Mouse (Mus musculus) adrenal gland, postnatal 36 days (tissue): Measurements from ENCODE around the gene Map1b. TPM values are rescaled to one million over a fixed set of nuclear protein-coding genes. Genes with fewer than 3 reads are reported as not detected.
A peak's percentile ranks its signal among the peaks of the same experiment; 100 is the strongest.

Experiments
- DNase-seq, 2 experiments: peaks; one replicate each; pipeline ENCODE4 v3.0.0; 2021; ENCODE audit warnings: mixed read lengths in 1 of 2
- total RNA-seq, 2 experiments: library from RNA; stranded (reverse); gene quantifications; 2 replicates each; pipeline ENCODE4 v1.2.3; 2021

The Map1b gene
- total RNA-seq, 2 experiments from 2014 or later = 65.1 to 216 TPM

DNA sequence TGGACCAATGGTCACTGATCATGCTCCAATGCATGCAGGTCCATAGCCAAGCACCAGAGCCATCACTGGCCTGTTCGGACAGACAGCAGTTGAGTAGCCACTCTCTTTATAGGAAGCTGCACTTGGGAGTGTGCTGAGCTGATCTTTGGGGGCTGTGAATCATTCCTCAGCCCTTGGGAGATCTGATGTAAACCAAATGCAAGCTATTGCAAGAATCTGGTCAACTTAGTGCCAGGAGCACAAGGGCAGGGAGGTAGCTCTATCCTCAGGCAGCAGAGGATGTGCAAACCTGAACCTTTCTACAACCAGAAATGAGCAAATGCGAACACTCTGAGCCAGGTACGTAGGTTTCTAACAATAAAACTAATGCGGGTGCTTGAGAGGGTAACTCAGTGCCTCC lies 26.3 kb downstream of the Map1b start:
- no peak for DNase-seq

DNA sequence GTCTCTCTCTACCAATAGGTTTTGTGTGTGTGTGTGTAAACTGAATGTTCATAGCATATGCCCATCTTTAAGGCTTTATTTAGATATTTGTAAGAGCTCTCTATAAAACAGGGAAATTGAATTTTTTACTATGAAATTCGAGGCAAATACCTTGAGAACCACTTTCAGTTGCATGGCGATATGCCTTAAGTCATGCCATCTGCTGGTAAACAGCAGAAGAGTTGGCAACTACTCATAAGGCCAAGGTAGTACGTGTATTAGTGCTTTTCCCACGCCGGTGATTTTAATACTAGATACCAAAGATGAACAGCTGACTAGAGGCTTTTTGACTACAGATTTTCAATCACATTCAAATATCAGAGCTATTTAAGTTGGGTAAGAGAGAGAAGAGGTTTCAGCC lies 27.2 kb downstream of the Map1b start:
- no peak for DNase-seq

DNA sequence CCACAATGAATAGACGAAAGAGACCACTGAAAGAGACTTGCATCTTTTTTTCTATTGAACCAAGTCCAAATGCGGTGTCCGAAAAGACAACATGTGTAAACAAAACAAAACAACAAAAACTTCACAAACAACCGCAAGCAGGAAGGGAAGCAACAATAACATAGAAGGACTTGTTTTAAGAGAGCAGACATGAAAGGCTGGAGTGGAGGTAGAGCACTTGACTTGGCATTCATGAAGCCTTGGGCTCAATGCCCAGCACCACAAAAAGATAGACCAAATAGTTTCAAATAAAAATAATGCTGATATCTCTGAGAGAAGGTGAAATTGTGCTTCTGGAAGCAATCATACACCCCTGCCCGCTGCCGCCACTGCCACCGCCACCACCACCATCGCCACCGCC lies 30.5 kb downstream of the Map1b start:
- peak in 1 of 2 experiments; percentile 20 for DNase-seq

DNA sequence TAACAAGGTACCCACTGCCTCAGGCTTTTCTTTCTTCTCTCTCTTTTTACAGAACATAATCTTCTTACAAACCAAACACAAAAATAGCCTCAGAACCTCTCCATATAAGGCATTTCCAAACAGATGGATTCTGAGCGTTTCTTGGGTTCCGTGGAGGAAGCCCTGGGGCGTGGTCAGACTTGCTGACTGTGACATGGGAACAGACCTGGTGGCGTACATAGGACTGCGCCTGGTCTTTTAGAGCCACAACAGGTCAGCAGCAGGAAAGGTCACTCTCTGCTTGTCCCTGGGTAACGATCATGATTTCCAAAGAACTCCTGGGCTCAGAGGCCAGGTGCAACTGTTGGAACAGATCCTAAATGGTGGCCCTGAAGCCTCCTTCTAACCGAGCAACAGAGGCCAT lies 31.0 kb downstream of the Map1b start:
- no peak for DNase-seq

DNA sequence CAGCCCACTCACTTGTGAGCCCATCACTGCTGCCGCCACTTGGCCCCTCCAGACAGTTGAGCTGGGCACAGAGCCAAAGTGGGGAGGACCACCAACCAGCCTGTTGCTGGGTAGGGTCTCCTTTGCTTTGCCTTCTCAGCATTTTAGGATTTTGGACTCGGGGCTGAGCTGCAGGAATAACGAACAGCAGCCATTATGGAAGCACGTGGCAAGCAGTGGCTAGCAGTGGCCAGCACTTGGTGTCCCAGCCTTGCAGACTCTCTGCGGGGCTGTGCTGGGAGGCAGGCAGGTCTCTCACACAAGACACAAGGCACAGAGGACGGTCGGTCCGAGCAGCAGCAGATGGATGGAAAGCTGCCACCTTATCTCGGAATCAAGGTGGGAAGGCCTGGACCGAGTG lies 31.4 kb downstream of the Map1b start:
- no peak for DNase-seq

DNA sequence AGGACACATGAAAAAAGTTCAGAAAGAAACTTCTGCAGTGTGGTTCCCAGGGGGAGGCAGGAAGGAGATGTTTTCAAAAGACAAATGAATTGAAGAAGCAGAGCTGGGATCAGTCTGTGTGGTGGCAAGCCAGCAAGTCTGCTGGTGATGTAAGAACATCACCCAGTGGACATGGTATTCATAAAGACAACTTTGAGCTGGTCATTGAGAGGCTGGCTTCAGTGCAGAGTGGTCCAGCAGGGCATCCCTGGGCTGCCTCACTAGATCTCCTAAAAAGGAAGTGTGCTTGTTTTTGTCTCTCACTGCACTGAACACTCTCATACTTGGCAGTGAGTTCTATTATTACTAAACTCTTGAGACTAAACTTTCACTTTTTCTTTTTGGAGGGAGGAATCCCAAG lies 32.9 kb downstream of the Map1b start:
- no peak for DNase-seq

DNA sequence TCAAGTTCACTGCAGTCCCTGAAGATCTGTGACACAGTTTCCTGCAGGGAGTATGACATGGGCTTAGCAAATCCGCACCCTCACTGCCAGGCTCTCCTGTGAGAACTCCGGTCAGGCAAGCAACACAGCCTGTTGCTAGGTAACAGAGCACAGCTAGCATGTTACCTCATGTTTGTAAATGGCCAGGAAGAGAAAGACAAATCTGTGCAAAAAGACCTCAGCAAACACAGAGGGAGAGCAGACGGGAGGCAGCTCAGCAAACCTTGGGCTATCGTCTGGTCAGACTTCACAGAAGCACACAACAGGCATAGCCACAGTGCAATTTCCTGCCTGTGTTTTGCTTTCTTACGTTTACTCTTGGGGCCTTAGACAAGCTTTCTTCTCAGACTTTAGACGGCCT lies 40.9 kb downstream of the Map1b start:
- no peak for DNase-seq

- DNase-seq = no peak
Observed at GRCm38 (mm10) chr13:99475033-99475432, 41.3 kb downstream of the Map1b start.

DNA sequence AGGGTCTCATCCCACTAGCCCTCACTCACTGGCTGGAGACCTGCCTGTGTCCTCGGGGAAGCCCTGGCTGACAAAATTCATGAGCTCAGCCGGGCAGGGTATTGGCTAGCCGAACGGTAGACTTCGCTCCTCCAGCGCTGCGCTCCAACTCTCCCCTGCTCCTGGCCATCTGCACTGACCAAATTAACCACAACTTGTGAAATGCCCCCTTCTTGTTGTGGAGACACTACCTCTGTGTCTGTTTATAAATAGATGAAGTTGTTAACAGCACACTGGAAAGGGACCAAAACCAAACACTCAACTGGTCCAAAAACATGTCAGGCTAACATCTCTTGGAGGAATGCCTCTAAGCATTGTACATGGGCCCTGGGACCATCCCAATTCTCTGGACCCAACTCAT lies 42.2 kb downstream of the Map1b start:
- DNase-seq = no peak

DNA sequence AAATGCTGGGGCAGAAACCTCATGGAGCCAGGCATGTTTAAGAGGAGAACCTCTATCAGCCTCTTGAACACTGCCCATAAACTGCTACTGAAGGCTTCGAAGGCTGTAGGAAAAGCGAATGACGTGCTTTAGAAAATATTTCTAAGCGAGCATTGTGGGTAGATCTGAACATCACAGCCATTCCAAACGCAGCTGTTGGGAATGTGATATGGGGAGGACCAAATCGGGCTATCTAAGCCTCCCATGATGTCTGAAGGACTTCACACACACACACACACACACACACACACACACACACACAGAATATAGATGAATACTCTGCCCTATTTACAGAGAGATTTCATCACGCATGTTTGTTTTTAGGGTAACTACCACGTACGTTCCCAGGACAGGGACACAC lies 44.3 kb downstream of the Map1b start:
- DNase-seq = no peak

GRCm38 (mm10) chr13:99470084-99470483 lies 46.3 kb downstream of the Map1b start:
- DNase-seq = no peak

GRCm38 (mm10) chr13:99468267-99468666 lies 48.1 kb downstream of the Map1b start:
- DNase-seq = no peak

DNA sequence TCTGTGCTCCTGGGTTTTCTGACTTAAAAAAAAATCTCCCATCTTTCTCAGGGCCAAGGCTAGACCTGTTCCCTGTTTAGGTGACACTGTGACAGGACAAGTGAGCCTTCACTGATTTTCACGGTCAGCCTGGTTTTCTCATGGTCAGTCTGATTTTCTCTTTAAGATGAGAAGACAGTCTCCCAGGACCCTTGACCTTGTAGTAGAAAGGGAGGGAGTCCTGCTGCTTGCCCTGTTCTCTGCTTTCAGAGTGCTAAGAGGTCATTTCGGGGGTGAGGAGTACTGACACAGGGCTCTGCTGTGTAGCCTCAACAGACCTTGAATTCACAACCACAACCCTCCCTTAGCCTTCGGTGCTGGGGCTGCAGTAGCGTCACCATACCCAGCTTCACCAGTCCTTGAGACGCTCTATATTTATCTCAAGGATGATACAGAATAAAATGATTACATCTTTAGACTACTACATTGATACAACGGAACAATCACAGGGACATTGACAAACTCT lies 49.5 kb downstream of the Map1b start:
- peak; percentile 17 to 27 for DNase-seq

- DNase-seq = peak; percentile 20 to 23
Observed at GRCm38 (mm10) chr13:99466064-99466463, 50.3 kb downstream of the Map1b start.

GRCm38 (mm10) chr13:99464551-99464950 lies 51.8 kb downstream of the Map1b start:
- DNase-seq = no peak

DNA sequence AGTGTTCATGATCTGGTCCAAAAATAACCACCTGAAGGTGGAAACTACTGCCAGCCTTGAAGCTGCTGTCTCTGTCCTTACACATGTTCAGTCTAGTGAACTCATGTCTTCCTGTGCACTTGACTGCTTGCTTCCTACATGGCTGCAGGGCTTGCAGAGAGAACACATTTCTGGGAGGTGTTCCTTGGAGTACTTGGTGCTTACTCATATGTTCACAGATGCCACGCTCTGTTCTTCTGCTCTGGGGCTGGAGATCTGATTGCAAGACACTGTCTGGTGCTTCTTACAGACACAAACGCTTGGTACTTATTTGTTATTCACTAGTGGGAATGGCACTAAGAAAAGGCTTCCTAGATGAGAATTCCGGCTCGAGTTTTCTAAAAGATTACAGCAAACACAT lies 54.5 kb downstream of the Map1b start:
- DNase-seq = no peak

- no peak for DNase-seq
Observed at GRCm38 (mm10) chr13:99459612-99460011, 56.7 kb downstream of the Map1b start.

GRCm38 (mm10) chr13:99458658-99459386 lies 57.5 kb downstream of the Map1b start:
- peak in 1 of 2 experiments; percentile 40 for DNase-seq

- DNase-seq = no peak
Observed at GRCm38 (mm10) chr13:99454977-99455376, 61.4 kb downstream of the Map1b start.

DNA sequence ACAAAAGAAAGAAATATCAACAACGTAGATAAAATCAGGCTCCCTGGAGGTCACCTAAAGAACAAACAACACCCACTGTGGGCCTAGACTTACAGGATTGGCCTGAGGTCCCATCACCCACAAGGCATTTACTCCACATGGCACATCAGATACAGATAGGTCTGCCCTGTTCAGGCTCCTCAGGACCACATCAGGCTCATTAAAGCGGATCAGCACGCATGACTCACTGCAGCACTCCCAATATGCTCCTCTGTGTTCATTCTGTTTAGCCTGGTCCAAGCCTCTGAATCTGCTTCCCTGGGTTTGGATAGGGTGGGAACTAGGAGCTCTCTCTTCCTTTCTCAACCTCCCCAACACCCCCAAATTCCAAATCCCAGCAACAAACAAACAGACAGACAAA lies 63.9 kb downstream of the Map1b start:
- no peak for DNase-seq

DNA sequence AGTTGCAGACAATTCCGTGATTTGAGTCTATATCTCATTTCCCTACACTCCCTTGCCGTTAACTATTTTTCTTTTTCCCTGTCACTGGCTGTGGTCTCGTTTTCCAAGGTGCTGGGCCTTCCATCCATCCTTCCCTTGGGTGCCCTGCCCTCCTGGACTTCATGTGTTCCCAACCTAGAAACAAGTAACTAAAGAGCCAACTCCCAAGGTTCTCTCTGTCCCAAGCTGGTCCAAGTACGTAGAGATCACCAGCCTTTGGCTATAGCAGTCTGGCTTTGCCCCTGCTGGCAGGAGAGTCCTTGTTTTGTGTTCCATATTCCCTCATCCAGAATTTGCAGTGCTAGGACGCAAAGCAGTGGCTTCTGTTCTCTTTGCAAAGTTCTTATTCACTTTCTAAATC lies 65.1 kb downstream of the Map1b start:
- no peak for DNase-seq

- no peak for DNase-seq
Observed at GRCm38 (mm10) chr13:99450766-99451165, 65.6 kb downstream of the Map1b start.

- DNase-seq = no peak
Observed at GRCm38 (mm10) chr13:99449547-99449946, 66.8 kb downstream of the Map1b start.

GRCm38 (mm10) chr13:99448278-99448677 lies 68.1 kb downstream of the Map1b start:
- no peak for DNase-seq
